Mouse (Mus musculus): ENCODE results near the gene Fbxo40.

DNA sequence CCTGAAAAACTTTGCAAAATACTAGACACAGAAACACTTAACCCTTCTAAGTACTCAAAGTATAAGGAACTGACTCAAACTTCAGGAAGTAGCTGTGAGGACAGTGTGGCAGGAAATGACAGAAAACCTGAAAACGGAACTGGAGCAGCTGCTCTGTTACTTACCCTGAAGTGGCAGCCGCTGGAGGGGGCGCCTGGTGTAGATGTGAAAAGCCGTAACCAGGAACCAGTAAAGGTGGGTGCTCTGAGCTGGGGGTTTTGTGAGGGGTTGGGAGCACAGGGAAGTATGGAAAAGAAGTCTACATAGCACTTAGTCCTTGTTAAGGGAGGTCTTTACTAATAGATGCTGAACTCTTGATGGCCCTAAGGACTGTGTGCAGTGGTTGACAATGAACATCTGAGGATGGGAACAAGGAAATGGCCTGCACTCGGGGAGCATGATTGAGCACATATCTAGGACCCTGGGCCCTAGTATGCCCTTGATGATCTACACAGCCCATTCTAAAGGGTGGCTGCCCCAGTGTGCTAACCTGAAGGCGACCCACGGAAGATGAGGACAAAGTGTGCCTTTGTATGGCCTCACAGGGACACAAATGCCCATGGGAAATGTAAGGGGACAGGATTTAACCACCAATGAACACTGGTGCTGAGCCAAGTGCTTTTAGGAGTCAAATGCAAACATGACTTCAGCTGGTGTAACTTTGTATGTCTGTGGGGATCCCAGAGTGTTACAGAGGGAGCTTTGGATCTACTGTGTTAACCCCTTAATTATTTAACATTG lies 55.2 kb downstream of the Fbxo40 start, which contains the start of gene Hcls1:
- no peak for TF ChIP-seq CTCF (IDR thresholded peaks at IDR 0.05; ENCODE audit: control insufficient read depth, insufficient read depth, insufficient replicate concordance, low read depth, low read length)
- no peak for TF ChIP-seq POLR2A (IDR thresholded peaks at IDR 0.05; ENCODE audit: control insufficient read depth, low read depth, low read length)

All from testis, adult 2 months (tissue).